Mouse (Mus musculus) forebrain, embryonic 12.5 days (tissue): ENCODE measurements around the gene Nfix. TPM values are rescaled to one million over a fixed set of nuclear protein-coding genes. Genes with fewer than 3 reads are reported as not detected.

Experiments
- ATAC-seq: fragments of 200-750 bp; cut with Nextera tagmentation; 2 replicates; pipeline ENCODE4 v1.8.0; 2017; ENCODE audit warnings: moderate TSS enrichment; ENCODE audit not compliant: low FRiP score
- H3K27ac ChIP-seq: fragments of 300-500 bp; sonication (generic); 2 replicates; pipeline ENCODE4 v1.5.1; 2016; ENCODE audit warnings: mild to moderate bottlenecking
- H3K27me3 ChIP-seq: fragments of 300-500 bp; sonication (generic); 2 replicates; pipeline ENCODE4 v1.6.1; 2016; ENCODE audit warnings: mild to moderate bottlenecking
- H3K36me3 ChIP-seq: fragments of 300-500 bp; sonication (generic); replicated peaks from 2 replicates; pipeline ENCODE4 v1.6.1; 2016; ENCODE audit warnings: mild to moderate bottlenecking
- H3K4me1 ChIP-seq: fragments of 300-500 bp; sonication (generic); 2 replicates; pipeline ENCODE4 v1.6.1; 2016
- H3K4me2 ChIP-seq: fragments of 300-500 bp; sonication (generic); 2 replicates; pipeline ENCODE4 v1.6.1; 2016; ENCODE audit warnings: mild to moderate bottlenecking, moderate library complexity
- H3K4me3 ChIP-seq: fragments of 300-500 bp; sonication (generic); replicated peaks from 2 replicates; pipeline ENCODE4 v1.5.1; 2016; ENCODE audit warnings: mild to moderate bottlenecking
- H3K9ac ChIP-seq: fragments of 300-500 bp; sonication (generic); 2 replicates; pipeline ENCODE4 v1.6.1; 2016; ENCODE audit warnings: mild to moderate bottlenecking
- H3K9me3 ChIP-seq: fragments of 300-500 bp; sonication (generic); 2 replicates; pipeline ENCODE4 v1.6.1; 2016
- WGBS: fragments of 180-500 bp; shearing (Covaris S2); methylation state at CpG from one replicate; pipeline ENCODE4 v1.1.7; 2016; 5-methylcytosine and 5-hydroxymethylcytosine counted together
- polyA plus RNA-seq: library from polyadenylated mRNA; unstranded; fragments of >200 nt; fragmentation: Nextera tagmentation; extraction: Ambion mirVana; gene quantifications from 2 replicates; pipeline ENCODE4 v1.2.1, GENCODE M21; 2016

Gene Nfix
- polyA plus RNA-seq, 1 experiment from 2014 or later = 31.9 TPM

- Histone ChIP-seq H3K4me1 (peaks cover 56% of the 10 kb centered on the region), H3K27ac (peak overlapping the region; percentile 88), H3K27me3 (0 out of 2 replicates have a peak, but pooled peaks cover 5% of the 10 kb centered on the region), H3K36me3 (no peaks in the 10 kb centered on the region), H3K9me3 (no peaks in the 10 kb centered on the region), H3K9ac (peak overlapping the region; percentile 51), H3K4me2 (peak overlapping the region; percentile 61), H3K4me3 (peak overlapping the region; percentile 33)
- ATAC-seq = no peak
- under 1% methylated on average over 23 of the region's 23 CpGs for WGBS
Measured at GRCm38 (mm10) chr8:84656641-84657126, 143.5 kb downstream of the Nfix start.

GRCm38 (mm10) chr8:84656191-84656525 lies 144.0 kb downstream of the Nfix start:
- Histone ChIP-seq H3K27me3 (0 out of 2 replicates have a peak, but pooled peaks cover 5% of the 10 kb centered on the region), H3K9me3 (no peaks in the 10 kb centered on the region), H3K4me3 (peak overlapping the region; percentile 33), H3K9ac (peak overlapping the region; percentile 51), H3K4me1 (peaks cover 51% of the 10 kb centered on the region), H3K4me2 (peak overlapping the region; percentile 61), H3K27ac (peak overlapping the region; percentile 88), H3K36me3 (no peaks in the 10 kb centered on the region)
- under 1% methylated on average over 10 of the region's 10 CpGs for WGBS
- ATAC-seq = no peak

GRCm38 (mm10) chr8:84655336-84656190 lies 144.6 kb downstream of the Nfix start:
- Histone ChIP-seq H3K4me2 (peak overlapping the region; percentile 61), H3K27ac (peak overlapping the region; percentile 88), H3K9me3 (no peaks in the 10 kb centered on the region), H3K4me1 (peaks cover 47% of the 10 kb centered on the region), H3K36me3 (no peaks in the 10 kb centered on the region), H3K27me3 (0 out of 2 replicates have a peak, but pooled peaks cover 5% of the 10 kb centered on the region), H3K9ac (peak overlapping the region; percentile 51), H3K4me3 (peak overlapping the region; percentile 33)
- ATAC-seq = peak; percentile 75
- whole genome bisulfite sequencing = under 1% methylated on average over 13 of the region's 15 CpGs

GRCm38 (mm10) chr8:84654597-84654996 lies 145.5 kb downstream of the Nfix start:
- no peak for ATAC-seq
- Histone ChIP-seq H3K4me1 (peaks cover 42% of the 10 kb centered on the region), H3K4me3 (no peak overlapping the region), H3K9ac (no peak overlapping the region), H3K4me2 (no peak overlapping the region), H3K36me3 (no peaks in the 10 kb centered on the region), H3K27ac (peak overlapping the region; percentile 88), H3K9me3 (no peaks in the 10 kb centered on the region), H3K27me3 (0 out of 2 replicates have a peak, but pooled peaks cover 5% of the 10 kb centered on the region)
- 42% methylated on average over 4 of the region's 4 CpGs for WGBS

- no peak overlapping the region; the same call in 1 of the 2 replicates for H3K27ac ChIP-seq
- no peak for ATAC-seq
Measured at GRCm38 (mm10) chr8:84653092-84653631, 147.0 kb downstream of the Nfix start.

GRCm38 (mm10) chr8:84650213-84650612 lies 149.9 kb downstream of the Nfix start:
- no peak overlapping the region for H3K4me3 ChIP-seq
- no peak overlapping the region for H3K4me2 ChIP-seq
- no peak for ATAC-seq
- no peaks in the 10 kb centered on the region for H3K36me3 ChIP-seq
- H3K27ac ChIP-seq = peak overlapping the region; percentile 53; the same call in 1 of the 2 replicates
- no peaks in the 10 kb centered on the region for H3K9me3 ChIP-seq
- H3K4me1 ChIP-seq = peaks cover 21% of the 10 kb centered on the region
- 37% methylated on average over 3 of the region's 3 CpGs for WGBS
- no peaks in the 10 kb centered on the region for H3K27me3 ChIP-seq
- no peak overlapping the region for H3K9ac ChIP-seq

More at GRCm38 (mm10) chr8:84653092-84653631, 147.0 kb downstream of the Nfix start:
- 0 out of 2 replicates have a peak, but pooled peaks cover 5% of the 10 kb centered on the region for H3K27me3 ChIP-seq
- no peak overlapping the region for H3K9ac ChIP-seq
- no peak overlapping the region for H3K4me2 ChIP-seq
- H3K4me1 ChIP-seq = peaks cover 40% of the 10 kb centered on the region
- 69% methylated on average over 9 of the region's 9 CpGs for WGBS
- no peak overlapping the region for H3K4me3 ChIP-seq
- no peaks in the 10 kb centered on the region for H3K36me3 ChIP-seq
- no peaks in the 10 kb centered on the region for H3K9me3 ChIP-seq

Other genes starting within 250 kb of the Nfix start
- 53.7 and 62.2 TPM in 2 replicates for gene Ier2, start 137.5 kb downstream of the Nfix start, polyA plus RNA-seq
- gene Trmt1, start 114.0 kb downstream of the Nfix start, polyA plus RNA-seq = 55.4 and 59.6 TPM in 2 replicates
- gene Nacc1, start 112.5 kb downstream of the Nfix start, polyA plus RNA-seq = 22.8 and 26.6 TPM in 2 replicates
- 3.1 and 3.9 TPM in 2 replicates for gene Lyl1, start 98.9 kb downstream of the Nfix start, polyA plus RNA-seq
- gene G430095P16Rik, start 77.3 kb downstream of the Nfix start, polyA plus RNA-seq = 2.2 and 3.5 TPM in 2 replicates
- 5.3 and 5.6 TPM in 2 replicates for gene Dand5, start 22.5 kb upstream of the Nfix start, polyA plus RNA-seq
- 43.0 and 44.8 TPM in 2 replicates for gene Gadd45gip1, start 31.2 kb upstream of the Nfix start, polyA plus RNA-seq
- gene Rad23a, start 40.3 kb upstream of the Nfix start, polyA plus RNA-seq = 108 and 118 TPM in 2 replicates
- 619 TPM in 2 replicates for gene Calr, start 46.6 kb upstream of the Nfix start, polyA plus RNA-seq
- gene Farsa, start 56.6 kb upstream of the Nfix start, polyA plus RNA-seq = 110 and 111 TPM in 2 replicates
- 76.7 and 82.9 TPM in 2 replicates for gene Syce2, start 71.8 kb upstream of the Nfix start, polyA plus RNA-seq
- 31.1 and 33.2 TPM in 2 replicates for gene Gcdh, start 93.6 kb upstream of the Nfix start, polyA plus RNA-seq
- 2.4 and 3.5 TPM in 2 replicates for gene Klf1, start 101.6 kb upstream of the Nfix start, polyA plus RNA-seq
- 8.7 and 9.8 TPM in 2 replicates for gene Dnase2a, start 108.2 kb upstream of the Nfix start, polyA plus RNA-seq
- gene Mast1, start 137.0 kb upstream of the Nfix start, polyA plus RNA-seq = 29.3 and 35.3 TPM in 2 replicates
- gene Rtbdn, start 146.6 kb upstream of the Nfix start, polyA plus RNA-seq = 0.88 and 1.6 TPM in 2 replicates
- not detected in 2 replicates for gene Gm49661, start 169.1 kb upstream of the Nfix start, polyA plus RNA-seq
- gene Prdx2, start 169.2 kb upstream of the Nfix start, polyA plus RNA-seq = 1,271 and 1,280 TPM in 2 replicates
- 117 and 124 TPM in 2 replicates for gene Rnaseh2a, start 169.4 kb upstream of the Nfix start, polyA plus RNA-seq
- gene Junb, start 178.4 kb upstream of the Nfix start, polyA plus RNA-seq = 4.8 and 4.9 TPM in 2 replicates
- 16.1 and 18.2 TPM in 2 replicates for gene Hook2, start 190.3 kb upstream of the Nfix start, polyA plus RNA-seq
- gene Best2, start 214.2 kb upstream of the Nfix start, polyA plus RNA-seq = not detected in 2 replicates
- 140 TPM in 2 replicates for gene Asna1, start 224.9 kb upstream of the Nfix start, polyA plus RNA-seq
- 156 and 175 TPM in 2 replicates for gene Trir, start 226.5 kb upstream of the Nfix start, polyA plus RNA-seq
- 45.1 and 50.7 TPM in 2 replicates for gene Tnpo2, start 236.6 kb upstream of the Nfix start, polyA plus RNA-seq